Mouse (Mus musculus): ENCODE measurements around the gene Thbs4.

Gene Thbs4

GRCm38 (mm10) chr13:92794462-92795214 is at the start of gene Thbs4:
Gene Thbs4, minus strand, starts transcription at chr13:92794818.
- DNase-seq: no peak

GRCm38 (mm10) chr13:92833162-92833561 is 38.5 kb upstream of the Thbs4 start:
- no peak for DNase-seq

- no peak for DNase-seq
Measured at GRCm38 (mm10) chr13:92828820-92829219, 34.2 kb upstream of the Thbs4 start.

- no peak for DNase-seq
Measured at GRCm38 (mm10) chr13:92817357-92817756, 22.7 kb upstream of the Thbs4 start.

DNA sequence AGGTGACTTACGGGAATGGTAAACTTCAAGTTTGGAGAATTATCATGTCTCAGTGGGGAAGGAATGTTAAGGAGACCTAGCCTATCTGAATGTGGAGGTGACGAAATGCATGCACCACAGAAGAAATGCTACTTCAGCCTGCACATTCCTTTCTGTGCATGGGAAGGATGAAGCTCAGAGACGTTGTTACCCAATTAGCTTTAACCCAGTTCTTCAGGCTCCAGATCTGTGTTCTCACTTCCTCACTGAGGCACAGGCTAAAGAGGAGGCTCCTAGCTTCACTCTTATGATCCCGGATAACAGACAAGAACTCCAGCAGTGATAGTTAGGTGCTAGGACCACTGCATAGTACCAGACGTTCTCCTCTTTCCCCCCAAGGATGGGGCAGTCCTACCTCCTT is 21.7 kb upstream of the Thbs4 start:
- DNase-seq: no peak

GRCm38 (mm10) chr13:92810592-92810991 is 16.0 kb upstream of the Thbs4 start:
- DNase-seq: peak; percentile 15

GRCm38 (mm10) chr13:92807849-92808248 is 13.2 kb upstream of the Thbs4 start:
- DNase-seq: no peak

GRCm38 (mm10) chr13:92806785-92807184 is 12.2 kb upstream of the Thbs4 start:
- DNase-seq: no peak

- DNase-seq: no peak
Measured at GRCm38 (mm10) chr13:92799306-92799925, 4.8 kb upstream of the Thbs4 start.

GRCm38 (mm10) chr13:92798830-92799229 is 4.2 kb upstream of the Thbs4 start:
- no peak for DNase-seq

DNA sequence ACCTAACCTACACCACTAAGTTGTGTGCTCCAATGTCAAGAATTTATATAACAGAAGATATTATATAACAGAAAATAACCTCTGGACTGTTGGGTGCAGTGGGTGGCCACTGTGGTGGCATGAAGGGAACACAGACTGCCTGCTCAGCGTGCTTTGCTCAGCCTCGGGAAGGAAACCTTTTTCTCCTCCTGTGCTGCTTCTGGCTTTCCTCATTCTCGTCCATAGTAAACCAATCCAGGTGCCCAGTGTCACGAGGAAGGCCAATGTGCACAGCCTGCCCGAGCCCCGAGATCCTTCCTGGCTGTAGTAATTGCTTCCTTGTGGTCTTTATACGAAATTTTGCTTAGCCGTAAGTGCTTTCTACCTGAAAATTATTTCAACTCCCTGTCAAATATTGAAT is 982 bp downstream of the Thbs4 start:
- no peak for DNase-seq

DNA sequence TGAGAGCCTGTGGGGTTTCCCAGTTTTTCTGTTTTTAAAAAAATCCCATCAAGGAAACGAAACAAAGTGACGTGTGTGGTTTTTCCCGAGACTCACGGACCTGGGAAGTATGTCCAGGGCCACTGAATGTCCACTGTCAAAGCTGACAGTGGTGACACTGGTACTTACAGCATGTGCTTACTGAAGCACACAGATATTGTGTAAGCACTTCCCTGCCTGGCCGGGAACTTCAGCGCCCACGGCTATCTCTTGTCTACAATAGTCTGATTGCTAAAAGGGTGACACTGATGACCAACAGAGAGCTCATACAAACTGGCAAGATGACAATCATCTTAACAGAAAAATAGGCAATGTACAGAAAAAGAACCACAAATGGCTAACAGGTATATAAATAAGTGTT is 3.1 kb downstream of the Thbs4 start:
- DNase-seq: no peak

DNA sequence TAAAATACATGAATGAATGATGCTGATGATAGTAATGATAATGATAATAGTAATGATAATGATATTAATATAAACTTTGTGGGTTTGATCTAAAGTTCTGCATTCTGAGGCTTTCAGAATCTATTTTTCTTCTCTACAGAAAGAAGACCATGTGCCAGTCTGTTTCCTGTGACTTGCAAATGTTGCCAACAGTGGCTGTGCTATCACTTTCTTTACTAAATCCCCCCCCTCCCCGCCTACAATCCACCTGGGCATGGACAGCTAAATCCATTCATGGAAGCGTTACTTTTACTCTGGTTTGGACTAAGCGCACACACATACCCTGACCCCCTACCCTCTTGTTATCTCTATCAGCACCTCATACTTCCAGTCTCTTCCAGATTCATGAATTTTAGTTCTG is 10.3 kb downstream of the Thbs4 start:
- no peak for DNase-seq

GRCm38 (mm10) chr13:92783551-92783950 is 11.1 kb downstream of the Thbs4 start:
- no peak for DNase-seq

DNA sequence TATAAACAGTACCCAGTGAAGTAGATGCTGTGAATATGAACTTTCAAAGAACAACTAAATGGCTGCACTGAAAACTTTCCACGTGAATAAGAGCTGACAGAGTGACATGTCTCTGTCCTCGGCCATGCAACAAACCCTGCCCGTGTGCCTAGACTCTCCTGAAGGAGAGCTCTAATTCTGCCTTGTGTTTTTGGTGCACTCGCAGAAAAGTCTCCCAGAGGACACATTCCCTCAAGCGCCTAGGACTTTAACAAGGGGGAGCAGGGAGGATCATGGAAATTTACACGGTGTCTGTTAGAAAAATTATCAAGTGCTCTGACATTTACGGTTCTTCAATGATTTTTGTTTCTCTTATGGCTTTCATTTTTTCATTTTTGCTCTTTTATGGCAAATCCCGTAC is 13.7 kb downstream of the Thbs4 start:
- DNase-seq: no peak

GRCm38 (mm10) chr13:92780076-92780475 is 14.5 kb downstream of the Thbs4 start:
- no peak for DNase-seq

- no peak for DNase-seq
Measured at GRCm38 (mm10) chr13:92778642-92779041, 16.0 kb downstream of the Thbs4 start.

DNA sequence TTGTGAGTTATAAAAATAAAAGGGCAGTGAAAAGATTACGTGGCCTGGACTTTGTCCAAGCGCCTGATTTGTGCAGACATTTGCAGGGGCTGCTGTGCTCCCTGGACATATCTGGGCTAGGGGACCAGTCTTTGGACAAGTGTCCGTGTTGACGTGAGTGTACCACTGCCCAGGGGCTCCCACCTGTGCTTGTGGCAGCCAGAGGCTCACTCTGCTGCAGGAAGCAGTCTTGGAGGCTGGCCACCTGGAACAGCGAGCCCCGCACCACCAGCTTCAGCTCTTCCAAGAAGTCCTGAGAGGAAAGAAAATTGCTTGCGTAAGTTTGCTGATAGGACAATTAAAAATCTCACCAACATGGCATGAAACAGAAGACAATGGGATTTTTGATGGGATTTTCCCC is 18.7 kb downstream of the Thbs4 start:
- DNase-seq: no peak

DNA sequence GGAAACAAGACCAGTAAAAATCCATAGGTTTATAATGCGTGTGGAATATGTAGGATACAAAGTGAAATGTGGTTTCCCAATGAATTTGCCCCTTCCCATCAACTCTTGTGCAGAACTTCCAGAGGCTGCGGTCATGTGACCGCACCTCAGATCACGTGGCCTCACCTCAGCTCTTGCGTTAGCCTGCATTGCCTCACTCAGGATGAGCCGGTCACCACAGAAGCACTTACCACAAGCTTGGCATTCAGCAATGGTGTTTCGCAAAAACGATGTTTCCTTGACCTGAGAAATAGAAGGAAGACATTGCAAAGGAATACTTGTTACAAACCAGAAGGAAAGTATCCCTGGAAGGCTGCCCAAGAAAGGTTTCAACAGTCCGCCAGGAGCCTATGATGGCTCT is 19.7 kb downstream of the Thbs4 start:
- no peak for DNase-seq

- DNase-seq: no peak
Measured at GRCm38 (mm10) chr13:92772500-92772899, 22.1 kb downstream of the Thbs4 start.

GRCm38 (mm10) chr13:92771566-92771965 is 23.1 kb downstream of the Thbs4 start:
- no peak for DNase-seq

- no peak for DNase-seq
Measured at GRCm38 (mm10) chr13:92765454-92766242, 29.0 kb downstream of the Thbs4 start.

DNA sequence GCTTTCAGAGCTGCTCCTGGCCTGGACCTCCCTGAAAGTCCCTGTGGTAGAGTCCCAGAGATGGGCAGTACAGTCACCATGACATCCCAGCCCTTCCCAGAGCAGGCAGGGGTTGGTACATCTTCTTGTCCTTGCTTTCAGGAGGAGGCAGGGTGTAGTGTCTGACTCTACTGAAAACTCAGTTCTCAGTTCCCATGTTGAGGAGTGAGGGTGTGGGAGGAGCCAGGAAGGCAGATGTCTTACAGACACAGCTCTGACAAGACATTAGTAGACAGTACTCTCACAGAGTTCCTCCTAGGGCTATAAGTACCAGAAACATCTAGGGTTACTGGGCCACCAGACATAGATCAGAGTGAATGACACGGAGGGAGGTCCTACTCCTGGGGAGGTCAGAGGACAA is 32.3 kb downstream of the Thbs4 start:
- DNase-seq: no peak

GRCm38 (mm10) chr13:92760519-92760918 is 34.1 kb downstream of the Thbs4 start:
- DNase-seq: peak; percentile 70

Data from layer of hippocampus, adult 9-11 months (tissue).